Mouse (Mus musculus) heart, adult 9 months (tissue): ENCODE measurements around the gene A730009L09Rik.

ENCODE experiments used
- DNase-seq, 2 experiments: peaks; one replicate each; pipeline ENCODE4 v3.0.0; 2022; ENCODE audit warnings: low spot score in 2 of 2

The A730009L09Rik gene

GRCm38 (mm10) chr16:84514821-84515220 lies at the start of gene A730009L09Rik:
TSS of gene A730009L09Rik (plus strand) at chr16:84515121.
- no peak for DNase-seq

GRCm38 (mm10) chr16:84465581-84466165 lies 49.2 kb upstream of the A730009L09Rik start:
- no peak for DNase-seq

- DNase-seq: no peak
Observed at GRCm38 (mm10) chr16:84468898-84469297, 46.0 kb upstream of the A730009L09Rik start.

GRCm38 (mm10) chr16:84469994-84470393 lies 44.9 kb upstream of the A730009L09Rik start:
- DNase-seq: no peak

GRCm38 (mm10) chr16:84473406-84473805 lies 41.5 kb upstream of the A730009L09Rik start:
- no peak for DNase-seq

- no peak for DNase-seq
Observed at GRCm38 (mm10) chr16:84474712-84475111, 40.2 kb upstream of the A730009L09Rik start.

- no peak for DNase-seq
Observed at GRCm38 (mm10) chr16:84476948-84477347, 38.0 kb upstream of the A730009L09Rik start.

- DNase-seq: no peak
Observed at GRCm38 (mm10) chr16:84477528-84477927, 37.4 kb upstream of the A730009L09Rik start.

GRCm38 (mm10) chr16:84477952-84478351 lies 37.0 kb upstream of the A730009L09Rik start:
- DNase-seq: no peak

GRCm38 (mm10) chr16:84485931-84486330 lies 29.0 kb upstream of the A730009L09Rik start:
- DNase-seq: no peak

- DNase-seq: no peak
Observed at GRCm38 (mm10) chr16:84494818-84495217, 20.1 kb upstream of the A730009L09Rik start.

- DNase-seq: no peak
Observed at GRCm38 (mm10) chr16:84495438-84495837, 19.5 kb upstream of the A730009L09Rik start.

- no peak for DNase-seq
Observed at GRCm38 (mm10) chr16:84507681-84508080, 7.2 kb upstream of the A730009L09Rik start.

- DNase-seq: no peak
Observed at GRCm38 (mm10) chr16:84521975-84522635, 7.2 kb downstream of the A730009L09Rik start.

- DNase-seq: no peak
Observed at GRCm38 (mm10) chr16:84523061-84523460, 8.1 kb downstream of the A730009L09Rik start.

GRCm38 (mm10) chr16:84527375-84527774 lies 12.5 kb downstream of the A730009L09Rik start:
- DNase-seq: peak in 1 of 2 experiments; percentile 12

- DNase-seq: no peak
Observed at GRCm38 (mm10) chr16:84532803-84533202, 17.9 kb downstream of the A730009L09Rik start.

GRCm38 (mm10) chr16:84546059-84546458 lies 31.1 kb downstream of the A730009L09Rik start:
- DNase-seq: no peak

GRCm38 (mm10) chr16:84549122-84549521 lies 34.2 kb downstream of the A730009L09Rik start:
- no peak for DNase-seq

GRCm38 (mm10) chr16:84550445-84550844 lies 35.5 kb downstream of the A730009L09Rik start:
- DNase-seq: no peak

- DNase-seq: no peak
Observed at GRCm38 (mm10) chr16:84553981-84554380, 39.1 kb downstream of the A730009L09Rik start.

GRCm38 (mm10) chr16:84558113-84558917 lies 43.4 kb downstream of the A730009L09Rik start:
- DNase-seq: no peak
